Mouse (Mus musculus): ENCODE results near the gene Smpd1. TPM values are rescaled to one million over a fixed set of nuclear protein-coding genes. Genes with fewer than 3 reads are reported as not detected.

The Smpd1 gene
- polyA plus RNA-seq, 1 experiment from 2014 or later = 68.9 TPM

DNA sequence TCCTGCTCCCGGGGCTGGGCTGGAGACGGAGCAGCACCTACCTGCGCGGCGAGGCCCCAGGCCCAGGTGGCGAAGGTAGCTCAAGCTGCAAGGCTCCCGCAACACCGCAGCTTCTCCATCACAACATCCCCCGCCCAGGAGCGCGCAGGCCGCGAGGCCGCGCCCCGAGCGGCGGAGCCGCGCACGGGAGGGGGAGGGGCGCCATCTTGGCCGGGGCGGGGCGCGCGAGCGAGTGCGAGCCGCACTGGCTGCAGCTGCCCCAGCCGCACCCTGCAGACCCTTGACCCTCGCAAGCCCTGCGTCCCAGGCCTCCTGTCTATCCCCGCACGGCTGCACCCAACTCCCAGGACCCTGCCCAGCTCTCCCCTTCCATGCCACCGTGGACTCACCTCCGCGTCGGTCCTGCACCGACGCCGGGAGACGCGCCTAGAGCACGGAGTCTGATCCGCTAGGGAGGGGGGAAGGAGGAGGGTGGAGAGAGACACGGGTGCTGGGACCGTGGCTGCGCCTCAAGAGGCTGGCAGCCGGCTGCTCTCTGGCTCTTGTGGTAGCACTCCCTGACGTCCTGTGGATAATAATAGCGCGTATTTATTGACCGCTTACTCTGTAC, 27.0 kb downstream of the Smpd1 start, which contains the start of gene Apbb1:
TSS of gene Apbb1 (minus strand) at position 560 of the 610 bp plus-strand sequence.
- Histone ChIP-seq H3K4me1 (replicated peaks) (peaks cover 46% of the 10 kb centered on the region), H3K4me2 (replicated peaks) (peak within 1 kb of the TSS; percentile 78), H3K9ac (replicated peaks) (peak within 1 kb of the TSS; percentile 89), H3K36me3 (0 out of 2 replicates have a peak, but pooled peaks cover 1% of the 10 kb centered on the region), H3K4me3 (replicated peaks) (peak within 1 kb of the TSS; percentile 77), H3K27ac (peak within 1 kb of the TSS; percentile 98), H3K27me3 (no peaks in the 10 kb centered on the region), H3K9me3 (no peaks in the 10 kb centered on the region)
- WGBS = under 1% methylated on average over 44 of the region's 54 CpGs
- peak; percentile 94 for ATAC-seq

DNA sequence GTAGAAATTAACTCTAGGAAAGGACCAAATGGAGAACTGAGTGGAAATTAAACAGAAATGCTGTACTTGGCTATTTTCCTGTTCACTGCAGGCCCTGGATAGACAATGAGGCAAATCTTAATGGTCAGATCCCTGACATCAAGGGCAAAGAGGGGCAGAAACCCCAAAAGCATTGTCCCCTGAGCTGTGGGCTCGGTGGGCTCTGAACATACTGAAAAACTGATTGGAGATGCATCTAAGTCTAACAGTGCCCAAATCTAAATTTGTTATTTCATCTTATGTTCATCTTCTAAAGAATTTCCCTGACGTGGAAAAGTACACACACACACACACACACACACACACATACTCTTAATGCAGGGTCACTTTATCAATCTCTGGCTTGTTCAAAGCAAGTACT, 27.8 kb downstream of the Smpd1 start:
- H3K9ac ChIP-seq (replicated peaks) = peak overlapping the region; percentile 89; the same call in 1 of the 2 replicates
- H3K4me1 ChIP-seq (replicated peaks) = peaks cover 38% of the 10 kb centered on the region
- peak overlapping the region; percentile 98 for H3K27ac ChIP-seq
- H3K4me2 ChIP-seq (replicated peaks) = peak overlapping the region; percentile 78
- H3K27me3 ChIP-seq = no peaks in the 10 kb centered on the region
- 83% methylated on average over 2 of the region's 2 CpGs for WGBS
- no peaks in the 10 kb centered on the region for H3K9me3 ChIP-seq
- no peaks in the 10 kb centered on the region for H3K36me3 ChIP-seq
- H3K4me3 ChIP-seq (replicated peaks) = peak overlapping the region; percentile 77
- ATAC-seq = no peak

DNA sequence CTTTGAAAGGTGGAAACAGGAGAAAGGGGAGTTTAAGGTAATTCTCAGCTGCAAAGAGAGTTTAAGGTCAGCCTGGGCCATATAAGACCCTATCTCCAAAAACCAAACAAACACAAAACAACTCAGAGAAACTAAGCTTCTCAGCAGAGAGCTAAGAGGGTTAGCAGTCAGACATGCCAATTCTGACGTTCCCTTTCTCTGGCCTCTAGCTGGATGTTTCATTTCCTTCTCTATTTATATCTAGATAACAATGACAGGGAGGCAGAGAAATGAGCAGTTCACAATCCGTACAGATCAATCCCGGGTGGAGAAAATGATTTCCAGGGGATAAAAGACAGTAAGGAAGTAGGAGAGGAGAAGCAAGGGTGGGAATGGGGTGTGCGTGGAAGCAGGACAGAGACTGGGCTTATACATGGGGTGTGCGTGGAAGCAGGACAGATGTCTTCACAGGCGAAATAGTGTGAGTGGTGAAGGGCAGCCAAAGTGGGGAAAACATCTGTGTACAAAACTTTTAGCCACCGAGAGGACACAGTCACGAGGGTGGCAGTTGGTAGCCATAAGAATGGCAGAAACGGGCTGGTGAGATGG, 34.3 kb downstream of the Smpd1 start:
- Histone ChIP-seq H3K9me3 (no peaks in the 10 kb centered on the region), H3K4me3 (replicated peaks) (no peak overlapping the region), H3K4me2 (replicated peaks) (no peak overlapping the region), H3K4me1 (replicated peaks) (no peaks in the 10 kb centered on the region), H3K27me3 (no peaks in the 10 kb centered on the region), H3K9ac (replicated peaks) (no peak overlapping the region), H3K27ac (no peak overlapping the region), H3K36me3 (no peaks in the 10 kb centered on the region)
- ATAC-seq = no peak
- 72% methylated on average over 9 of the region's 9 CpGs for WGBS

DNA sequence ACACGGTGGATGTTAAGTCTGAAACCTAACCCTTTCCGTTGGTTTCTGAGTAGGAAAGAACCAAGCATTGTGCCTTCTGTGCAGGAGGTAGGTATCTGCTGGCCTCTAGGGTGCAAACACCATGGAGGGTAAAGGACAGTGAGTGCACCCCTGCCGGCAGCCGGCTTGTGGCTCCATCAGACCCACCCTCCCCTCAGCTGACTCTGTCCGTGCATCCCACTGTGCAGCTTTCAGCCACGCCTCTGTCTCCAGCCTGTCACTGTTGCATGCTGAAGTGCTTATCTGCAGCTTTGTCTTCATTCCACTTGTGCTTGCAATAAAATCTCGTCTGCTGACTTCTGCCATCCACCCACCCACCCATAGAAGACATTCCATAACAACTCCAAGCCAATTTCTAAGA, 35.9 kb downstream of the Smpd1 start:
- no peak for ATAC-seq
- WGBS = 17% methylated on average over 7 of the region's 7 CpGs

DNA sequence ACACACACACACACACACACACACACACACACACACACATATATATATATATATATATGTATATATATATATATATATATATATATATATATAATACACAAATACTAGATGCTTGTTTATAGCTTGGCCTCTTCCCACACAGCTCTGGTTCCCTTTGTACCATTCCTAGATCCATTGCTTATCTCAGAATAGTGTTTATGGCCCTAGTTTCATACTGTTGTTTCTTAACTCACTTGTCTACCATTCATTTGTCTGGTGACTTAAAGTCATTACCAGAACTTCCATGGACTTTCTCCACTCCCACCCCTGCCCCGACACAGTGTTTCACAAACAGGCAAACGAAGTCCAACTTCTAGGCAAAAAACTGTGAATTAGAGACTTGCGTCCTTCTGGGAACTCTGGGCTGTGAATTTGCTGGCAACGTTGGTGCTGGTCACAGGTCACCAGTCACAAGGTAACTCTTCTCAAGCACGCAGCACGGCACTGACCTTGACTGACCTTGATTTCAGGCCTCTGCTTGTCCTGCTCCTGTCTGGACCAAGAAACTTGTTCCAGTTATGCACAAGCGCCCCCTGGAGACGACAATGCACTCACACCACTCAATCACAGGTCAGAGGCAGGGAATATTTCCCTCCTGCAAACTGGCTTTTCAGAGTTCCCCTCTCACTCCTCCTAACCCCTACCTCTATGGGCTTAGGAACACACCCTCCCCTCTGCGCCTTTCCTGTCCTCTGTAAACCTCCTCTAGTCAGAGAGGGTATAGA, 48.9 kb downstream of the Smpd1 start:
- Histone ChIP-seq H3K27me3 (no peaks in the 10 kb centered on the region), H3K9me3 (0 out of 2 replicates have a peak, but pooled peaks cover 6% of the 10 kb centered on the region), H3K36me3 (no peaks in the 10 kb centered on the region), H3K27ac (no peak overlapping the region), H3K9ac (replicated peaks) (no peak overlapping the region), H3K4me1 (replicated peaks) (no peaks in the 10 kb centered on the region), H3K4me2 (replicated peaks) (no peak overlapping the region), H3K4me3 (replicated peaks) (no peak overlapping the region)
- ATAC-seq = peak; percentile 86
- 38% methylated on average over 9 of the region's 9 CpGs for WGBS

More for the DNA sequence above, 35.9 kb downstream of the Smpd1 start:
- H3K4me1 ChIP-seq (replicated peaks) = no peaks in the 10 kb centered on the region
- no peak overlapping the region for H3K4me3 ChIP-seq (replicated peaks)
- no peak overlapping the region for H3K27ac ChIP-seq
- no peak overlapping the region for H3K9ac ChIP-seq (replicated peaks)
- no peaks in the 10 kb centered on the region for H3K9me3 ChIP-seq
- H3K36me3 ChIP-seq = no peaks in the 10 kb centered on the region
- no peaks in the 10 kb centered on the region for H3K27me3 ChIP-seq
- no peak overlapping the region for H3K4me2 ChIP-seq (replicated peaks)

Other genes starting within 250 kb of the Smpd1 start
- gene Olfr689, start 243.2 kb upstream of the Smpd1 start, polyA plus RNA-seq (2015; fragmentation: Nextera tagmentation; extraction: Ambion mirVana) = not detected in 2 replicates
- gene Olfr690, start 220.3 kb upstream of the Smpd1 start, polyA plus RNA-seq (2015; fragmentation: Nextera tagmentation; extraction: Ambion mirVana) = not detected in 2 replicates
- gene Olfr691, start 212.1 kb upstream of the Smpd1 start, polyA plus RNA-seq (2015; fragmentation: Nextera tagmentation; extraction: Ambion mirVana) = 0.13 and 0.21 TPM in 2 replicates
- gene Olfr692, start 186.1 kb upstream of the Smpd1 start, polyA plus RNA-seq (2015; fragmentation: Nextera tagmentation; extraction: Ambion mirVana) = not detected in 2 replicates
- gene Gm5901, start 179.3 kb upstream of the Smpd1 start, polyA plus RNA-seq (2015; fragmentation: Nextera tagmentation; extraction: Ambion mirVana) = not detected in 2 replicates
- gene Fam160a2, start 154.3 kb upstream of the Smpd1 start, polyA plus RNA-seq (2015; fragmentation: Nextera tagmentation; extraction: Ambion mirVana) = 46.3 and 47.8 TPM in 2 replicates
- not detected in 2 replicates for gene Cnga4, start 149.8 kb upstream of the Smpd1 start, polyA plus RNA-seq (2015; fragmentation: Nextera tagmentation; extraction: Ambion mirVana)
- 0.62 and 0.87 TPM in 2 replicates for gene Cckbr, start 128.6 kb upstream of the Smpd1 start, polyA plus RNA-seq (2015; fragmentation: Nextera tagmentation; extraction: Ambion mirVana)
- gene Cavin3, start 72.1 kb upstream of the Smpd1 start, polyA plus RNA-seq (2015; fragmentation: Nextera tagmentation; extraction: Ambion mirVana) = 18.3 and 22.1 TPM in 2 replicates
- gene Apbb1, start 27.3 kb downstream of the Smpd1 start, polyA plus RNA-seq (2015; fragmentation: Nextera tagmentation; extraction: Ambion mirVana) = 234 and 240 TPM in 2 replicates
- gene Hpx, start 45.8 kb downstream of the Smpd1 start, polyA plus RNA-seq (2015; fragmentation: Nextera tagmentation; extraction: Ambion mirVana) = 0.44 TPM in 1 of 2 replicates, not detected in the other
- 65.4 and 74.5 TPM in 2 replicates for gene Trim3, start 79.2 kb downstream of the Smpd1 start, polyA plus RNA-seq (2015; fragmentation: Nextera tagmentation; extraction: Ambion mirVana)
- 146 and 151 TPM in 2 replicates for gene Timm10b, start 85.7 kb downstream of the Smpd1 start, polyA plus RNA-seq (2015; fragmentation: Nextera tagmentation; extraction: Ambion mirVana)
- 75.6 and 79.9 TPM in 2 replicates for gene Arfip2, start 86.1 kb downstream of the Smpd1 start, polyA plus RNA-seq (2015; fragmentation: Nextera tagmentation; extraction: Ambion mirVana)
- gene Gm45799, start 86.2 kb downstream of the Smpd1 start, polyA plus RNA-seq (2015; fragmentation: Nextera tagmentation; extraction: Ambion mirVana) = 14.7 and 15.1 TPM in 2 replicates
- gene Dnhd1, start 96.5 kb downstream of the Smpd1 start, polyA plus RNA-seq (2015; fragmentation: Nextera tagmentation; extraction: Ambion mirVana) = 1.7 and 2.5 TPM in 2 replicates
- gene Ilk, start 182.2 kb downstream of the Smpd1 start, polyA plus RNA-seq (2015; fragmentation: Nextera tagmentation; extraction: Ambion mirVana) = 180 and 198 TPM in 2 replicates
- gene Rrp8, start 183.0 kb downstream of the Smpd1 start, polyA plus RNA-seq (2015; fragmentation: Nextera tagmentation; extraction: Ambion mirVana) = 29.2 and 30.5 TPM in 2 replicates
- 109 and 127 TPM in 2 replicates for gene Taf10, start 190.0 kb downstream of the Smpd1 start, polyA plus RNA-seq (2015; fragmentation: Nextera tagmentation; extraction: Ambion mirVana)
- 35.6 and 41.1 TPM in 2 replicates for gene Tpp1, start 197.9 kb downstream of the Smpd1 start, polyA plus RNA-seq (2015; fragmentation: Nextera tagmentation; extraction: Ambion mirVana)
- 16.8 and 20.5 TPM in 2 replicates for gene Dchs1, start 233.3 kb downstream of the Smpd1 start, polyA plus RNA-seq (2015; fragmentation: Nextera tagmentation; extraction: Ambion mirVana)